Mouse (Mus musculus): ENCODE results near the gene Ncstn.
A peak's percentile ranks its signal among the peaks of the same experiment; 100 is the strongest.

Gene Ncstn

DNA sequence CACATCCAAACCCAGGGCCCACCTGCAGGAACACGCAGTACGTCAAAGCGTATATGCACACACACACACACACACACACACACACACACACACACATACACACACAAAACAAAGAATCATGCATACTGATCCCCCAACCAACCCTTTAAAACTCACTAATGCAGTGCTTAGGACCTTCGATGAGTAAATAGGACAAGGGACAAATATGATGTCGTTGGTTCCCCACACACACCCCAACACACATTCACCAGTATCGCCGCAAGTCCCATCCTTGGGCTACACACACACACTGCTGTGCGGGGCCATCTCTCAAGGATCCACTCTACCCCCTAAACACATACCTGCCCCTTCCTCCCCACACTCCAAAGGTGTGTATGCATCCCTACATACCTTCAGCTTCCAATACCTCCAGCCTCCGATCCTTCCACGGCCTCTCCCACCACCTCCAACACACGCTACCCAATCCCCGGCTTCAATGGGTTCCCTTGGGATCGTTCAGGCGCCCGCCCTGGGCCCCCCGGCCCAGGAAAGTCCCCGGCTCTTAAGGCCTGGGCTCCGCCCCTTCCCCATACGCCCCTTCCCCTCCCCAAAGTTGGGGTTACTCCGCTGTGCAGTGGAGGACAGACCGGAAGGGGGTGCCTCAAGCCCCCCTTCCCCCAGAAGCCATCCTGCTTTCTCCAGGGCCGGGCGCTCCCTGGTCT is 56.2 kb downstream of the Ncstn start:
- peak; percentile 80 for DNase-seq

DNA sequence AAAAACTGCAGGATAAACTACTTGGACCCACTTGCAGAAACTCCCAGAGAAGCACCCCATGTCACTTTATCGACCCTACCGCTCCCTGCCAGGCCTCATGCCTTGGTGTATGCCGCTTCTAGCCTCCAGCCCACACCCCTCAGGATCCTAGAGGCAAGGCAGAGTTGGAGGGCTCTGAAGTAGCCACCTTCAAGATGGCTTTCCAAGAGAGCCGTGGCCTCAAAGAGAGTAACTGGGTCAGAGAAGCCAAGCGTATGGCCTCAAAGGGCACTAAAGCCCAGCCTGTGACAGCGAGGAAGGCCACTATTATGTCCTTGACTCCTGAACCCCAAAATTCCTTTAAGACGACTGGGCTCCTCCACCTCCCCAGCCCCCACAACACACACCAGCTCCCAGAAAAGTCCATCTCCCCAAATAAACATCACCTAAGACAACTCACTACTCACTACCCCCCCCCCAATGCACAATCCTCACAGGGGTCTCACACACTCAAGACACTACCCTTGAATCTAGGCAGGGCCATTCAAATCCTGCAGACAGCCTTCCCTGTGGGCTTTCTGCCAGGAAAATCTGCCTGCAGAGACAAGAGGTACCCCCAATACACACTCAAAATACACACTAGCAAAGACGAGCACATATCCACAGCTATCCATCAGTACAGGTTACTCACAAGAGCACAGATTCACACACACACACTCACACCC is 57.2 kb downstream of the Ncstn start:
- DNase-seq, result no peak

DNA sequence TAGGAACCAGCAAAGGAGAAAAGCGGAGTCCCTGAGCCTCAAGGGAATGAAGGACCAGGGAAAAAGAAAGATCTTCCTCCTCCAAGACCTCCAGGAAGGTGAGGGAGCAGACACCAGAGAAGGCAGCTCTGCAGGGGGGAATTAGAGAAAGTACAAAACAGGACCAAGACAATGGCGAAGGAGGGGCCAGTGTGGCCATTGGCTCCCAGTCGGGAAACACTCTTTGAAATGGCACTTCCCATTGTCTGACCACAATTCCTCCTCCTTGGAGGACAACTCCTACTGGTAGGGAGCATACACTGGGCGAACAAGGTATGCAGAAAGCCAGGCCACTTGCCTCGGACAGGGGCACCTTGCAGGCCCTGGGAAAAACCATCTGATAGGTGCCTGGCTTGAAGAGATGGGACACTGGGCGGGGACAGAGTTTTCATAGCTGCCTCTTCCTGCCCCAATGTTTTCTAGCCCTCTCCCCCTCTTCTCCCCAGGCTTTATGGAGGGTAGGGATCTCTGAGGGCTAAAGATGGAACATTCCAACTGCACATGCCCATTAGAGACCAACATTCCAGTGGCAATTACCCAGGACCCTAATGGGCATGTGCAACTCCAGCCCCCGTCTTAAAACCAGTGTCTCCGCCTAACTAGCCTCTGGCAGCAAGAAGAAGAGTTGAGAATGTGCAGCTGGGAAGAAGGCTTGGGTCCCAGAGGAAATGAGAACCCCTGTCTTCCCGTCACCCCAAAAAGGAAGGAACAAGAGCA is 58.3 kb downstream of the Ncstn start:
- peak; percentile 57 for DNase-seq

GRCm38 (mm10) chr1:172019863-172020521 is 62.6 kb downstream of the Ncstn start:
- DNase-seq, result no peak

DNA sequence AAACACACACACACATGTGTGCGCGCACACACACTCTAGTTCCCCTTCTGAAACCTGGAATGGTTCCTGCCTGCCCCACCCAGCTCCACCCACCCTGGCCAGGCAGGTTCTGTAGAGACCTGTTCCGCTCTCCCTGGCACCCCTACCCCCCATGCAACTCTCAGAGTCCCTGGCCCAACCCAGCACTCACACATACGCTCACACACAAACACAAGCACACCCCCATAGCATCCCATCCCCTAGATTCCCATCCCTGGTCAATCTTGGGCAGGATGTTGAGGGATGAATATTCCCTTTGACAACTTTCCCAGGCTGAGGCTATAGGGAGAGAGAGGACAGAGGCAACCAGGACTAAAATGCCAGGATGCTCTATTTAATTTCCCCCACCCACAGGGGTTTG is 63.3 kb downstream of the Ncstn start:
- DNase-seq, result no peak

DNA sequence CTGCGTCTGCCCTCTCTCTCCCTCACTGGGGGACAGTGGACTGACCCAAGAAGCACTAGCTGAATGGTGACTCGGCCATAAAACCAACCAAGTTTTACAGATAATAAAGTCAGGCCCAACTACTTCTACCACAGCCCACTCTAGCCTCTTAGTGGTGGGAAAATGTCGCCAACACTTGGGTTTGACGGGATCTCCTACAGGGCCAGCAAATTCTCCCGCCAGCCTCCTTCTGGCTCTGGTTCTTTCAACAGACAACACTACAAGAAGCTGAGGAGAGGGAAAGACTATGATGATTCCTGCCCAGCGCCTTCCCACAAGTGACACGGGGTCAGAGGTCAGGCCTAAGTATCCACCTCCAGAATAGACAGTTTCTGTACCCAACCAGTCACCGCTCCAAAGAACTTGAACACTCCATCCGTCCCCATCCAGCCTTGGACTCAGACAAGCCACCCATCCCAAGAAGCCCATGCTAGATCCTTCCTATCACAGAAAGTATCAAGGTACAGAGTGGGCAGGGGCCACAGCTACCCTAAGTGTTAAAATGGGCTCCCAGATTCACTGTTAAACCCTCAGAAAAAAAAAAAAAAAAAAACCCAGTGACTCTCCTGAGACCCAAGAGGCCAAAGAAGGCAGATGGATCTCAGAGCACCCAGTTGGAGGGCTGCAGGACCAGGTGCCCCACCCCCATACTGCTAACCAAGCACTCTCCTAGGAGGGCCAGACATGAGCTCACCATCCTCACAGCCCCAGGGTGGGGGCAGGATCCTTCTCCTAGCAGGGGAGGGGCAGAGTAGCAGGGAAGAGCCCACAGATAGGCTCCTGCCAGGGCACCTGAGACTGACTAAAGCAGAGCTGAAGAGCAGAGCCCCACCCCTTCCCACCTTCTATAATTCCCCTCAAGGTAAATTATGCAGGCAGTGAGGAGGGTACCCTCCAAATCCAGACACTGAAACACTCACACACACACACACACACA is 64.0 kb downstream of the Ncstn start:
- no peak for DNase-seq

DNA sequence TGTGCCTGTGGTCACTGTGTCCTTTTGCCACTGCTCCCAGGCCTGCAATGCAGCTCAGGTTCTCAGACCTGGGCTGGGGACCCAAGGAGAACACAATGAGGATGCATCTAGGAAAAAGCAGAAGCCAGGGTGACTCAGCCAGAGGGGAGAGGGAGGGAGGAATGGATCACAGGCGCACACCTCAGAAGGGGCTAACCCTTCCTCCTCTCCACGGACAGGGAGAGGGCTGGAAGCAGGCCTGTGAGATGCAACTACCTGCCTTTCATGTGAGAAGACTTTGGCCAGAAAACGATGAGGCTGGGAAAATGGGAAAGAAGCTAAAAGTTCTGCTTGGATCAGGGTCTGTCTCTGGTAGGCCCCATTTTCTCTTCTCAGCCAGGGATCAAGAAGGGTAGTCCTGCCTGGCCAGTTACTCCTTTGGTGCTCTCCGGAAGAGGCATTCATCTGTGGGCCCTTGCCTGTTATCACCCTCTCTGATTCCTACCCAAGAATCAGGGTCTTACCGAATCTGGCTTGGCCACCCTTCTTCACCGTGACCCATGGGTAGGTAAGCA is 65.0 kb downstream of the Ncstn start:
- no peak for DNase-seq

GRCm38 (mm10) chr1:172016660-172017516 is 65.7 kb downstream of the Ncstn start:
- DNase-seq, result peak; percentile 87

GRCm38 (mm10) chr1:172016031-172016430 is 66.6 kb downstream of the Ncstn start:
- DNase-seq, result no peak
